Mouse (Mus musculus) gastrocnemius, postnatal 14 days (tissue): Measurements from ENCODE around the gene Olfr1184. TPM values are rescaled to one million over a fixed set of nuclear protein-coding genes. Genes with fewer than 3 reads are reported as not detected.
"Not testable (repeated sequence)": the region's sequence is repeated elsewhere in the genome, so short reads cannot be mapped to it uniquely, and the experiment has no call there.

Source experiments
- DNase-seq: peaks from one replicate; pipeline ENCODE4 v3.0.0; 2021; ENCODE audit warnings: mixed read lengths
- intact Hi-C: fragments of 180-260 bp; cut with DNase I; formaldehyde crosslinking; loops from one replicate; pipeline ENCODE4 v1.15.1; 2025; ENCODE audit warnings: low total_unique reads
- long read RNA-seq, 2 experiments: library from polyadenylated mRNA; stranded (forward); transcript quantifications; one replicate each; pipeline ENCODE4 v2.0.0; 2021
- total RNA-seq, 2 experiments: library from RNA; stranded (reverse); gene quantifications; 2 replicates each; pipeline ENCODE4 v1.2.3; 2021

Gene Olfr1184
- not detected for total RNA-seq
- long read RNA-seq, experiment 1 = 0 reads
- long read RNA-seq, experiment 2 = 0 reads

- no peak for DNase-seq
- intact Hi-C loops = no loop called here
These were observed at the start of gene Olfr1184 for GRCm38 (mm10) chr2:88483298-88483697. Olfr1184 (plus strand) TSS chr2:88483598.

GRCm38 (mm10) chr2:88449031-88449430 is 34.4 kb upstream of the Olfr1184 start, which contains the start of gene Gm13757:
Gm13757 (minus strand) TSS chr2:88449131.
- intact Hi-C loops = no loop called here
- no peak for DNase-seq

GRCm38 (mm10) chr2:88454567-88454966 is 28.8 kb upstream of the Olfr1184 start, which contains the start of gene Olfr1183:
Olfr1183 (plus strand) TSS chr2:88454867.
- intact Hi-C loops, DNase-seq: not testable (repeated sequence)

- no peak for DNase-seq
- intact Hi-C loops = no loop called here
These were observed 9.6 kb downstream of the Olfr1184 start, which contains the start of gene Olfr1185-ps1 for GRCm38 (mm10) chr2:88493020-88493419. Olfr1185-ps1 (plus strand) TSS chr2:88493320.

- intact Hi-C loops = no loop called here
- no peak for DNase-seq
These were observed 34.9 kb downstream of the Olfr1184 start, which contains the start of gene Olfr1186 for GRCm38 (mm10) chr2:88518251-88518650. Olfr1186 (plus strand) TSS chr2:88518551.

GRCm38 (mm10) chr2:88525720-88526119 is 42.3 kb downstream of the Olfr1184 start:
- no peak for DNase-seq
- intact Hi-C loops = no loop called here

Other genes starting within 250 kb of the Olfr1184 start
- gene Olfr1173, start 203.7 kb upstream of the Olfr1184 start, total RNA-seq = not detected
- not detected for gene Olfr1174-ps, start 168.5 kb upstream of the Olfr1184 start, total RNA-seq
- gene Olfr1175-ps, start 156.4 kb upstream of the Olfr1184 start, total RNA-seq = not detected
- gene Olfr1176, start 146.9 kb upstream of the Olfr1184 start, total RNA-seq = not detected
- gene Olfr1177-ps, start 137.1 kb upstream of the Olfr1184 start, total RNA-seq = not detected
- gene Olfr1178, start 96.5 kb upstream of the Olfr1184 start, total RNA-seq = not detected
- not detected for gene Olfr1179, start 77.1 kb upstream of the Olfr1184 start, total RNA-seq
- gene Olfr1180, start 64.4 kb upstream of the Olfr1184 start, total RNA-seq = not detected
- not detected for gene Olfr1181, start 57.4 kb upstream of the Olfr1184 start, total RNA-seq
- not detected for gene Gm13757, start 34.5 kb upstream of the Olfr1184 start, total RNA-seq
- not detected for gene Olfr1183, start 28.7 kb upstream of the Olfr1184 start, total RNA-seq
- not detected for gene Olfr1185-ps1, start 9.7 kb downstream of the Olfr1184 start, total RNA-seq
- not detected for gene Olfr1186, start 35.0 kb downstream of the Olfr1184 start, total RNA-seq
- not detected for gene Olfr1188, start 73.3 kb downstream of the Olfr1184 start, total RNA-seq
- gene Olfr1189, start 102.9 kb downstream of the Olfr1184 start, total RNA-seq = not detected
- under 1 TPM in 1 of 2 experiments, not detected in 1; 0.04 TPM for gene Olfr1191-ps1, start 156.9 kb downstream of the Olfr1184 start, total RNA-seq
- not detected for gene Olfr1192-ps1, start 164.9 kb downstream of the Olfr1184 start, total RNA-seq
- gene Olfr1193, start 192.0 kb downstream of the Olfr1184 start, total RNA-seq = not detected
- not detected for gene Olfr1195, start 205.6 kb downstream of the Olfr1184 start, total RNA-seq
- not detected for gene Olfr1196, start 221.0 kb downstream of the Olfr1184 start, total RNA-seq
- not detected for gene Olfr1197, start 248.8 kb downstream of the Olfr1184 start, total RNA-seq